Mouse (Mus musculus): ENCODE data around the gene Abca13.

Gene Abca13

GRCm38 (mm10) chr11:9536811-9537210, 345.1 kb downstream of the Abca13 start:
- no peak for DNase-seq

- no peak for DNase-seq
Measured at GRCm38 (mm10) chr11:9538328-9538727, 346.6 kb downstream of the Abca13 start.

GRCm38 (mm10) chr11:9560026-9560425, 368.3 kb downstream of the Abca13 start:
- no peak for DNase-seq

GRCm38 (mm10) chr11:9568302-9568701, 376.6 kb downstream of the Abca13 start:
- DNase-seq: no peak

- no peak for DNase-seq
Measured at GRCm38 (mm10) chr11:9570319-9570718, 378.6 kb downstream of the Abca13 start.

GRCm38 (mm10) chr11:9574894-9575293, 383.2 kb downstream of the Abca13 start:
- DNase-seq: no peak

GRCm38 (mm10) chr11:9591757-9592316, 400.1 kb downstream of the Abca13 start:
- no peak for DNase-seq

GRCm38 (mm10) chr11:9597299-9597698, 405.6 kb downstream of the Abca13 start:
- no peak for DNase-seq

- DNase-seq: no peak
Measured at GRCm38 (mm10) chr11:9601096-9601495, 409.4 kb downstream of the Abca13 start.

- no peak for DNase-seq
Measured at GRCm38 (mm10) chr11:9602137-9602536, 410.4 kb downstream of the Abca13 start.

GRCm38 (mm10) chr11:9608249-9608648, 416.5 kb downstream of the Abca13 start:
- no peak for DNase-seq

GRCm38 (mm10) chr11:9609075-9609474, 417.3 kb downstream of the Abca13 start:
- DNase-seq: no peak

GRCm38 (mm10) chr11:9616133-9616532, 424.4 kb downstream of the Abca13 start:
- no peak for DNase-seq

GRCm38 (mm10) chr11:9616665-9617064, 424.9 kb downstream of the Abca13 start:
- no peak for DNase-seq

GRCm38 (mm10) chr11:9619986-9620385, 428.2 kb downstream of the Abca13 start:
- DNase-seq: no peak

GRCm38 (mm10) chr11:9622888-9623287, 431.1 kb downstream of the Abca13 start:
- DNase-seq: no peak

GRCm38 (mm10) chr11:9624753-9625152, 433.0 kb downstream of the Abca13 start:
- no peak for DNase-seq

- no peak for DNase-seq
Measured at GRCm38 (mm10) chr11:9625812-9626211, 434.1 kb downstream of the Abca13 start.

GRCm38 (mm10) chr11:9647272-9647671, 455.5 kb downstream of the Abca13 start:
- DNase-seq: no peak

- DNase-seq: no peak
Measured at GRCm38 (mm10) chr11:9647991-9648390, 456.2 kb downstream of the Abca13 start.

- no peak for DNase-seq
Measured at GRCm38 (mm10) chr11:9666648-9667255, 475.0 kb downstream of the Abca13 start.

- DNase-seq: no peak
Measured at GRCm38 (mm10) chr11:9669430-9669829, 477.7 kb downstream of the Abca13 start.

- no peak for DNase-seq
Measured at GRCm38 (mm10) chr11:9684952-9685351, 493.2 kb downstream of the Abca13 start.

- DNase-seq: no peak
Measured at GRCm38 (mm10) chr11:9705190-9705589, 513.4 kb downstream of the Abca13 start.

Data from thymus, postnatal 4 days (tissue).